Mouse (Mus musculus): Measurements from ENCODE around the gene Zkscan17.

DNA sequence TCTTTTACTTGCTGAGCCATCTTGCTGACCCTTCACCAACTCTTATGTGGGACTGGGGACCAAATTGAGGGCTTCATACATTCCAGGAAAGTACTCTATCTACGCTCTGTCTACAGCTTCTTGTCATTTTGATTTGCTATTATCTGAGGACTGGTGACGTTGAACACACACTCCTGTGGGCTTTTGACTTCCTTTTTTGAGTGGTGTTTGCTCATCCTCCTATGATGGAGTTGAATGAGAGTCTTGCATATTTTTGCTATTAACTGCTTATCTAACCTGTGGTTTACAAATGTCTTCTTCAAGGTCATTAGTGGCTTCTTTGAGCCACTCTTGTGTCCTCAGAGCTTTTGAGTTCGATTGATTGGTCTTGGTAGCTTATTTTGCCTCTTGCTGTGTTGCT lies 13.6 kb upstream of the Zkscan17 start:
- no peak for TF ChIP-seq CTCF (IDR thresholded peaks at IDR 0.05; ENCODE audit: low read depth, low read length)
- no peak for TF ChIP-seq POLR2A (IDR thresholded peaks at IDR 0.05; ENCODE audit: extremely low read depth, insufficient read depth, low read length)
